Mouse (Mus musculus) right cerebral cortex, postnatal 36 days (tissue): ENCODE measurements at regions not wholly inside any gene's neighbourhood (a gene's known extent, or its start where the extent isn't known, plus 50 kb on each side); places are given as distances from the start of the nearest gene placed in this dataset.
A peak's percentile ranks its signal among the peaks of the same experiment; 100 is the strongest.

ENCODE experiments used
- DNase-seq, 2 experiments: peaks; one replicate each; pipeline ENCODE4 v3.0.0; 2022; ENCODE audit warnings: low spot score in 2 of 2, mixed read lengths in 1 of 2

- DNase-seq: no peak
These were observed 65.1 kb upstream of the Tnrc6c start for GRCm38 (mm10) chr11:117589006-117589405.

- no peak for DNase-seq
These were observed 64.7 kb upstream of the Tnrc6c start for GRCm38 (mm10) chr11:117589422-117589821.

- no peak for DNase-seq
These were observed 61.5 kb upstream of the Tnrc6c start for GRCm38 (mm10) chr11:117592570-117592969.

- no peak for DNase-seq
These were observed 57.9 kb upstream of the Tnrc6c start for GRCm38 (mm10) chr11:117596201-117596600.

GRCm38 (mm10) chr11:117597754-117598153 lies 56.3 kb upstream of the Tnrc6c start:
- no peak for DNase-seq

- DNase-seq: peak in 1 of 2 experiments; percentile 55
These were observed 55.9 kb upstream of the Tnrc6c start for GRCm38 (mm10) chr11:117598170-117598583.

- DNase-seq: peak in 1 of 2 experiments; percentile 27
These were observed 55.5 kb upstream of the Tnrc6c start for GRCm38 (mm10) chr11:117598610-117599009.

- no peak for DNase-seq
These were observed 54.9 kb upstream of the Tnrc6c start for GRCm38 (mm10) chr11:117599049-117599787.

- no peak for DNase-seq
These were observed 54.3 kb upstream of the Tnrc6c start for GRCm38 (mm10) chr11:117599788-117600263.

- no peak for DNase-seq
These were observed 52.9 kb upstream of the Tnrc6c start for GRCm38 (mm10) chr11:117601147-117601546.

- no peak for DNase-seq
These were observed 50.1 kb upstream of the Tnrc6c start for GRCm38 (mm10) chr11:117604019-117604418.
